Mouse (Mus musculus) megakaryocyte, embryonic 14.5 days (primary cell): ENCODE data around the gene Ypel5.

Experiments
- FLI1 ChIP-seq: IDR thresholded peaks from 2 replicates; pipeline ENCODE4 v1.6.1; 2012; ENCODE audit warnings: low read length, inconsistent platforms, mixed read lengths
- GATA1 ChIP-seq: IDR thresholded peaks from 3 replicates; pipeline ENCODE4 v1.6.1; 2012; ENCODE audit warnings: mixed read lengths, low read length, inconsistent platforms, borderline replicate concordance

- no peak for TF ChIP-seq GATA1
- TF ChIP-seq FLI1, result no peak
Observed at GRCm38 (mm10) chr17:72868181-72868580, 31.9 kb downstream of the Ypel5 start.
